Mouse (Mus musculus) layer of hippocampus, adult 11-12 months (tissue): ENCODE results near the gene Crls1.

ENCODE experiments used
- DNase-seq: peaks from one replicate; pipeline ENCODE4 v3.0.0; 2022; ENCODE audit warnings: low spot score

The Crls1 gene

DNA sequence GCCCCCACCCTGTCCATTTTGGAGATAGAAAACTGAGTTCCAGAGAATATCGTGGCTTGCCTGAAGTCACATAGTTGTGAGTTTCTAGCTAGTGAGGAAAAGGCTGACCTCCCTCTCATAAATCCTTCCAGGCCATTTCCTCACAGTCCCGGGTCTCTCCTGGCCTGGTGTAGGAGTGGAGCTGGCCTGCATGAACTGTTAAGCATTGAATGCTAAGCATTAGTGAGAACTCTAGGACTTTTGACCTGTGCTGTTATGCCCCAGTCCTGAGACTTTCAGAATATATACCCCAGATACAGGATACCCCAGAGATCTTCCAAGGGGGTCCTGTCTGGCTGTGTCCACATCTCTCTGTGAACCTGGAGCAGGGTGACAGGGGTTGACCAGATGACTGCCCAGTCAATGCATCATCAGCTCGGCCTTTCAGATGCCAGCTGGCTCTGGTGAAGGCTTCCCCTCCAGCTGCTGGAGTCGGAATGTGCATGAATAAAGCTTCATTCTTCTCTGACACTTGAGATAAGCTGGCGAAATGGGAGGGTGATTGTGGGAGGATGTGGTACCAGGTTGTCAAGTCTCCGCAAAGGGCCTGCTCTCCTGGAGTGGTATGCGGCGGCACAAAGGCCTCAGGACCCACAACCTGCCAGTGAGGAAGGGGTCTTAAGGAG, 38.0 kb downstream of the Crls1 start:
- DNase-seq, result no peak

DNA sequence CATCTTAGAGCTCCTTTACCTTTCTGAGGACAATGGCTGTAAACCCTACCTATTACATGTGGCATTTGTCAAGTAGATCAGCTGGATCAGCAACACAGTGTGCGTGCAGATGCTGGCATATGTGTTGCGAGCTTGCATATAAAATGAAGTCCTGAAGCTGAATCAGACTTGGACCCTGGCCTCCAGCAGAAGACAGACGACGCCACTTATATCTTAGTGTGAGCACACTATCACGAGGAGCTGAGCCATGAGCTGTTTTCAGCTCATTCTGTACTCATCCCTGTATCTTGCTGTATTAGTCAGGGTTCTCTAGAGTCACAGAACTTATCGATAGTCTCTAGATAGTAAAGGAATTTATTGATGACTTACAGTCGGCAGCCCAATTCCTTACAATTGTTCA, 38.8 kb downstream of the Crls1 start:
- DNase-seq, result no peak

DNA sequence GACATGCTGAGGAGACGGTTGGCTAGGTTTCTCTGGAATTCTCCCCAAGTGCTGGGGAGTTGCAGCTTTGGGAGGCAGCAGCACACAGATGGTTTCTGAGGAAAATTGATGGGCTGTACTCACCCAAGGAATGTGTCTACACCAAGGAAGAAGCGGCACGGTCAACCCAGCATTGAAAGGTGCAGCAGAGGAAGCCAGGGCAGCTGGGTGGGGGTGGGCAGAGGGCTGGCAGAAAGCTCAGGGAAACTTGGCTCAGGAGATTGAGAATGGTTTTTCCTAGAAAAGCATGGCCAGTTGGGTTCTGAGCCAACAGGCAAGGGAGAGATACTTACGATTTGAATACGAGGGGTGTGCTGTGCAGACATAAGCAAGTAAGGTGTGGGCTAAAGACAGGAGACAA, 47.4 kb downstream of the Crls1 start:
- no peak for DNase-seq

DNA sequence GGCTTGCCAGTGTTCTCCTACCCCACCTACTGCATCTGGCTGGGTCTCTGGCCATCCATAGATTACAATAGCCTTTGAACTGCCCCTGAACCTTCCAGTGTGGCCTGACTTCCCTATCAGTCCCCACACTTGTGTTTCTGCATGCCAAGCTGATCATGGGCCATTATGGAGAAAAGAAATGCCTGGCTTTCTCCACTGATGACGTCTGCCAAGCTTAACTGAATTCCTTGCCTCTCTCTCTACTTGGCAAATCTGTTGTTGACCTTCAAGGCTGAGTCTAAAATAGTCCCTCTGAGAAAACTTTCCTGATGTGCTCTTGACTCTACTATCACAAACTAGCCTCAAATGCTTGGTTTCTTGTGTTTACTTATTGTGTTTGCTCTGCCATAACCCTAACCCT, 51.7 kb downstream of the Crls1 start:
- DNase-seq, result no peak

DNA sequence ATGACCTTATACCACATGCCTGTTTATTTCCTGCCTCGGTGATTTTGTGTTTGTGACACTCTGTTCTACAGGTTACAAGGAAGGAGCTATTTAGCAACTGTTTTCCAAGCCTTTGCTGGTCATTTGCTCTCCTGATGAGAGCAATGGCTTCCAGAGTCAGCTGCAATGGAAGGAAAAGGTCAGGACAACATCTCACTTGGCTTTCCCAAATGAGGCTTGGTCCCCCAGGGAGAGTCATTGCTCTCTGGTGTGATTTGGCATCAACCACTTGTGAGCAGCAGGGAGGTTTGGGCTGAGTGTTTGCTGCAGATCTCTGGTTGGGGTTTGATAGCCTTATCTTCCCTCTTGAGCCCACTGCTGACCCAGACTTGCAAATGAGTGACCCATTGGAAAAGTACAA, 54.1 kb downstream of the Crls1 start:
- no peak for DNase-seq

DNA sequence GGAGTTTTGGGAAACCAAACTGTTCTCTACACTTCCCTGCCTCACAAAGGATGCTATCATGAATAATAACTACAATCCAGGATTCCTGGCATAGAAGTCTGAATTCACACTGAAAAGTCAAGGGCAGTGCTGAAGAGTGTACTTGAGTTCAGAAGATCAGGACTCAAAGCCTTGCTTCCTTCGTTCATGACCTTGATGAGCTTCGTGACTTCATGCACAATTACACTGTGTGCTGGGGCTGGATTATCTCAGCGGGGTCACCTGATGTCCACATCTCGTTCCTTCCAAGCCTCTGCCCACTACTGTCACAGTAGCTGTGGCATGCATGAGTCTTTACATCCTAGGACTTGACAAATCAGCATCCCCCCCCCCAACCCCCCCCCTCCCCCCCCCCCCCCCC, 55.2 kb downstream of the Crls1 start:
- no peak for DNase-seq

DNA sequence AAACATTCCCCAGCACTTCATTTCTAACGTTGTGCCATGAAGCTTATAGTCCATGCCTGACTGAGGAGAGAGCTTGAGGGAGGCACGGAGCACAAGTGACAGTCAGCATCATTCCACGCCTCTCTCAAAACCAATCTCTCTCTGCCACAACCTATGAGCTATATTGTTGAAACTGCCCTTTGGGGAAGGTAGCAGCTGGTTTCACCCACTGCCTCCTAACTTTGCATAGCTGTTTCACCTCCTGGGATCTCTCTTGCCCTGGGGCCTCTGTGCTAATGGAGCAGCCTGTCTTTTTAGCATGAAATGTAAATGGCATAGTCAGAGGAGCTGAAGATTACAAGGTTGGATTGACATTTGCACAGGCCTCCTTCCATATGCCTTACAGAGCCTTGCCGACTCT, 55.6 kb downstream of the Crls1 start:
- no peak for DNase-seq

DNA sequence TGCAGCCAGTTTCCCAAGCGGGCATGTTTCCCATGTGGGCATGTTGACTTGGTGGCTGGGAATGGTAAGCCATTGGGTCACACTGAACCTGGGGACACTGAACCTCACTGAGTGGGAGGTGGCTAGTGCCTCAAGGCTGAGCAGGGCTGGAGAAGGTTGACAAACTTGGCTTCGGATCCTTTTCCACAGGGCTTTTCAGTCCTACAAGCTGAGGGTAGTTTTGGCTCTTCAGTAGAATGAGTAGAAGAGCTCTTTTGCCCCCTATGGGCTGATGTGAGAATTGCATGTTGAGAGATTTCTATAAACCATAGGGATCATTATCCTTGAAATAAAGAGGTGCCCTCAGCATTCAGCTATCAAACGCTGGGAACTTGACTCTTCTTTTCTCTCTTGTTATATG, 57.0 kb downstream of the Crls1 start:
- DNase-seq, result peak; percentile 77

DNA sequence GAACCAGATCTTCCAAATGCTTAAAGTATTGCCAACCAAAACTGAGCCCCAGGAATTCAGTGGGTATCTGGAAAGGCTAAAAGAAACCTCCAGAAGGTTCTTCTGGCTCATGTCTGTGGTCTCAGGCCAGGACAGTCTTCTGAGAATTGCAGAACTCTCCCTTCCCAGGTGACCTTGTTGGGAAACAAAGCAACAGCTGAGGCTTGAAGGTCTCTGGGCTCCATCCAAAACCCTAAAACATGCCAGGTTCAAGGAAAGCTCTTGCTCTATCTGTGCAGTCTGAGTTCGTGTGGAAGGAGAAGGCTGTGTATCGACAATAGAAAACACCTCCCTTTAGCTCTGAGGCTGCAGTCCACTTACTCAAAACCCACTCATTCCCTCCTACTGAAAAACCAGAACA, 58.5 kb downstream of the Crls1 start:
- no peak for DNase-seq

DNA sequence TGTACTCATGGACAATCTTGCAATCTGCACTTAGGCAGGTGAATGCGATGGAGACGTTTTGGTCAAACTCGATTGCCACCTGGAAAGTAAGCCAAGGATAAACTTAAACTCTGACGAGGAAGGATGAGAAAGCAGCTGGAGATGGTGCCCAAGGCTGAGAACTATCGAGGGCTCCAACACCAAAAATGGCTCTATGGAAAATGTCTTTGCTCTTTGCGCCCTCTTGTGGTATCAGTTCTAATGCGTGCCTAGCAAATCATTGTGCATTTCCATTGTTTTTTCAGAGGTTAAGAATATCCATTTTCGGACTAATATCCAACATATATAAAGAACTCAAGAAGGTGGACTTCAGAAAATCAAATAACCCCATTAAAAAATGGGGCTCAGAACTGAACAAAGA, 60.3 kb downstream of the Crls1 start:
- peak; percentile 71 for DNase-seq

DNA sequence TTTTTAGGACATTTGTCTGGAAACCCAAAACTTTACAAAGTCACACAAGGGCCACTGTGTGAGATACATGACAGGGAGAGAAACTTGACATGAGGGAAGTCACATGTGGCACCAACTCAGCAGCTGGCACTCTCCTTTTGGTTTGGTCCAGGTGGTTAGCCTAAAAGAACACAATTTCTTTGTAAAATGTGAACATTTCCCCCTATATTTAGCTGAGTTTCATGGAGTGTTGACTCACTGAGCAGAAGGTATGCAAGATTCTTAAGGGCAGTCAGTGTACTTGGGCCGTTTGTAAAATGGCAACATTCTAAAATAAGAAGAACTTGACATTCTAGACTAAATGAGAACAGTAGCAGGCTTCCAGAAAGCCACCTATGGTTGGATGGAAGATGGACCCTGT, 68.3 kb downstream of the Crls1 start:
- DNase-seq, result peak; percentile 15
